Mouse (Mus musculus) midbrain, embryonic 16.5 days (tissue): Measurements from ENCODE around the gene Myom1. TPM values are rescaled to one million over a fixed set of nuclear protein-coding genes. Genes with fewer than 3 reads are reported as not detected.

Source experiments
- ATAC-seq: fragments of 200-750 bp; cut with Nextera tagmentation; 2 replicates; pipeline ENCODE4 v1.8.0; 2017; ENCODE audit warnings: moderate TSS enrichment
- H3K27ac ChIP-seq: fragments of 300-500 bp; sonication (generic); 2 replicates; pipeline ENCODE4 v1.5.1; 2014; ENCODE audit warnings: mild to moderate bottlenecking, low read length, mixed read lengths
- H3K27me3 ChIP-seq: fragments of 300-500 bp; sonication (generic); 2 replicates; pipeline ENCODE4 v1.6.1; 2014; ENCODE audit warnings: low read depth, low read length, mixed read lengths; ENCODE audit not compliant: control insufficient read depth, insufficient read depth
- H3K36me3 ChIP-seq: fragments of 300-500 bp; sonication (generic); 2 replicates; pipeline ENCODE4 v1.6.1; 2014; ENCODE audit warnings: mild to moderate bottlenecking, low read length, moderate library complexity, mixed read lengths; ENCODE audit not compliant: control insufficient read depth, insufficient read depth
- H3K4me1 ChIP-seq: fragments of 300-500 bp; sonication (generic); 2 replicates; pipeline ENCODE4 v1.6.1; 2014; ENCODE audit warnings: mild to moderate bottlenecking, low read length, mixed read lengths; ENCODE audit not compliant: control insufficient read depth, insufficient read depth
- H3K4me2 ChIP-seq: fragments of 300-500 bp; sonication (generic); 2 replicates; pipeline ENCODE4 v1.6.1; 2014; ENCODE audit warnings: mild to moderate bottlenecking, low read length, mixed read lengths
- H3K4me3 ChIP-seq: fragments of 300-500 bp; sonication (generic); 2 replicates; pipeline ENCODE4 v1.5.1; 2014; ENCODE audit warnings: low read depth, mild to moderate bottlenecking, low read length, moderate library complexity, mixed read lengths
- H3K9ac ChIP-seq: fragments of 300-500 bp; sonication (generic); 2 replicates; pipeline ENCODE4 v1.6.1; 2014; ENCODE audit warnings: low read depth, low read length, mixed read lengths
- H3K9me3 ChIP-seq: fragments of 300-500 bp; sonication (generic); replicated peaks from 2 replicates; pipeline ENCODE4 v1.6.1; 2014; ENCODE audit warnings: mild to moderate bottlenecking, low read length, mixed read lengths; ENCODE audit not compliant: control insufficient read depth, poor library complexity, severe bottlenecking
- WGBS: fragments of 180-500 bp; shearing (Covaris S2); extraction: QIAGEN DNeasy Blood & Tissue Kit; methylation state at CpG from one replicate; pipeline ENCODE4 v1.1.7; 2014; 5-methylcytosine and 5-hydroxymethylcytosine counted together
- polyA plus RNA-seq: library from polyadenylated mRNA; unstranded; fragments of >200 nt; fragmentation: Nextera tagmentation; extraction: Ambion mirVana; gene quantifications from 2 replicates; pipeline ENCODE4 v1.2.1, GENCODE M21; 2015

Gene Myom1
- polyA plus RNA-seq, 1 experiment from 2014 or later: 1.4 TPM

GRCm38 (mm10) chr17:71055203-71055894 is 52.9 kb downstream of the Myom1 start:
- Histone ChIP-seq H3K27ac (no peak overlapping the region), H3K9ac (no peak overlapping the region), H3K27me3 (no peaks in the 10 kb centered on the region), H3K4me1 (0 out of 2 replicates have a peak, but pooled peaks cover 2% of the 10 kb centered on the region), H3K4me2 (no peak overlapping the region), H3K9me3 (no peaks in the 10 kb centered on the region), H3K36me3 (no peaks in the 10 kb centered on the region), H3K4me3 (no peak overlapping the region)
- no peak for ATAC-seq
- WGBS: 84% methylated on average over 8 of the region's 8 CpGs

- Histone ChIP-seq H3K9ac (no peak overlapping the region), H3K4me3 (no peak overlapping the region), H3K4me1 (0 out of 2 replicates have a peak, but pooled peaks cover 2% of the 10 kb centered on the region), H3K4me2 (no peak overlapping the region), H3K9me3 (no peaks in the 10 kb centered on the region), H3K36me3 (no peaks in the 10 kb centered on the region), H3K27me3 (no peaks in the 10 kb centered on the region), H3K27ac (no peak overlapping the region)
- ATAC-seq: no peak
- WGBS: 84% methylated on average over 7 of the region's 7 CpGs
These were observed 54.0 kb downstream of the Myom1 start for GRCm38 (mm10) chr17:71056405-71056804.

- Histone ChIP-seq H3K27me3 (no peaks in the 10 kb centered on the region), H3K27ac (no peak overlapping the region), H3K4me1 (0 out of 2 replicates have a peak, but pooled peaks cover 2% of the 10 kb centered on the region), H3K4me2 (no peak overlapping the region), H3K36me3 (no peaks in the 10 kb centered on the region), H3K9ac (no peak overlapping the region), H3K4me3 (no peak overlapping the region), H3K9me3 (no peaks in the 10 kb centered on the region)
- 86% methylated on average over 3 of the region's 3 CpGs for WGBS
- ATAC-seq: no peak
These were observed 55.3 kb downstream of the Myom1 start for GRCm38 (mm10) chr17:71057758-71058157.

GRCm38 (mm10) chr17:71059213-71059612 is 56.8 kb downstream of the Myom1 start:
- no peaks in the 10 kb centered on the region for H3K36me3 ChIP-seq
- H3K4me1 ChIP-seq: 0 out of 2 replicates have a peak, but pooled peaks cover 2% of the 10 kb centered on the region
- no peak overlapping the region for H3K4me2 ChIP-seq
- H3K4me3 ChIP-seq: no peak overlapping the region
- no peaks in the 10 kb centered on the region for H3K27me3 ChIP-seq
- no peaks in the 10 kb centered on the region for H3K9me3 ChIP-seq
- no peak overlapping the region for H3K9ac ChIP-seq
- H3K27ac ChIP-seq: no peak overlapping the region
- ATAC-seq: no peak
- 88% methylated on average over 3 of the region's 3 CpGs for WGBS

- no peak for ATAC-seq
- Histone ChIP-seq H3K4me2 (no peak overlapping the region), H3K36me3 (no peaks in the 10 kb centered on the region), H3K9ac (no peak overlapping the region), H3K4me1 (no peaks in the 10 kb centered on the region), H3K9me3 (no peaks in the 10 kb centered on the region), H3K27me3 (no peaks in the 10 kb centered on the region), H3K27ac (no peak overlapping the region), H3K4me3 (no peak overlapping the region)
- 61% methylated on average over 5 of the region's 5 CpGs for WGBS
These were observed 59.7 kb downstream of the Myom1 start for GRCm38 (mm10) chr17:71062049-71062560.

GRCm38 (mm10) chr17:71062870-71063602 is 60.6 kb downstream of the Myom1 start:
- Histone ChIP-seq H3K4me1 (no peaks in the 10 kb centered on the region), H3K4me2 (no peak overlapping the region), H3K36me3 (no peaks in the 10 kb centered on the region), H3K4me3 (no peak overlapping the region), H3K27me3 (no peaks in the 10 kb centered on the region), H3K9ac (no peak overlapping the region), H3K9me3 (no peaks in the 10 kb centered on the region), H3K27ac (no peak overlapping the region)
- WGBS: 71% methylated on average over 13 of the region's 13 CpGs
- ATAC-seq: no peak

- 65% methylated on average over 7 of the region's 7 CpGs for WGBS
- Histone ChIP-seq H3K4me3 (no peak overlapping the region), H3K27me3 (no peaks in the 10 kb centered on the region), H3K27ac (no peak overlapping the region), H3K9me3 (no peaks in the 10 kb centered on the region), H3K36me3 (no peaks in the 10 kb centered on the region), H3K4me2 (no peak overlapping the region), H3K4me1 (no peaks in the 10 kb centered on the region), H3K9ac (no peak overlapping the region)
- ATAC-seq: no peak
These were observed 62.1 kb downstream of the Myom1 start for GRCm38 (mm10) chr17:71064463-71065014.

- no peak overlapping the region for H3K4me3 ChIP-seq
- H3K4me1 ChIP-seq: no peaks in the 10 kb centered on the region
- 72% methylated on average over 6 of the region's 6 CpGs for WGBS
- no peaks in the 10 kb centered on the region for H3K27me3 ChIP-seq
- no peak overlapping the region for H3K4me2 ChIP-seq
- H3K27ac ChIP-seq: no peak overlapping the region
- no peaks in the 10 kb centered on the region for H3K9me3 ChIP-seq
- no peak overlapping the region for H3K9ac ChIP-seq
- ATAC-seq: 0 out of 2 replicates have a peak, but pooled peaks have one; percentile 56
- H3K36me3 ChIP-seq: no peaks in the 10 kb centered on the region
These were observed 62.7 kb downstream of the Myom1 start for GRCm38 (mm10) chr17:71065127-71065526.

GRCm38 (mm10) chr17:71069176-71069575 is 66.7 kb downstream of the Myom1 start:
- no peaks in the 10 kb centered on the region for H3K27me3 ChIP-seq
- H3K4me3 ChIP-seq: no peak overlapping the region
- H3K36me3 ChIP-seq: no peaks in the 10 kb centered on the region
- H3K4me1 ChIP-seq: no peaks in the 10 kb centered on the region
- no peaks in the 10 kb centered on the region for H3K9me3 ChIP-seq
- H3K27ac ChIP-seq: no peak overlapping the region
- H3K9ac ChIP-seq: no peak overlapping the region
- WGBS: 74% methylated on average over 9 of the region's 9 CpGs
- ATAC-seq: no peak
- H3K4me2 ChIP-seq: no peak overlapping the region
